Mouse (Mus musculus) right cerebral cortex, adult 18-20 months (tissue): Measurements from ENCODE around the gene Psmb3.
"Not testable (repeated sequence)": the region's sequence is repeated elsewhere in the genome, so short reads cannot be mapped to it uniquely, and the experiment has no call there.

Source experiments
- DNase-seq: peaks from one replicate; pipeline ENCODE4 v3.0.0; 2022; ENCODE audit warnings: mixed read lengths

Psmb3 gene

GRCm38 (mm10) chr11:97697199-97697890 is 5.9 kb upstream of the Psmb3 start:
- no peak for DNase-seq

- no peak for DNase-seq
Measured at GRCm38 (mm10) chr11:97697891-97698529, 5.2 kb upstream of the Psmb3 start.

DNA sequence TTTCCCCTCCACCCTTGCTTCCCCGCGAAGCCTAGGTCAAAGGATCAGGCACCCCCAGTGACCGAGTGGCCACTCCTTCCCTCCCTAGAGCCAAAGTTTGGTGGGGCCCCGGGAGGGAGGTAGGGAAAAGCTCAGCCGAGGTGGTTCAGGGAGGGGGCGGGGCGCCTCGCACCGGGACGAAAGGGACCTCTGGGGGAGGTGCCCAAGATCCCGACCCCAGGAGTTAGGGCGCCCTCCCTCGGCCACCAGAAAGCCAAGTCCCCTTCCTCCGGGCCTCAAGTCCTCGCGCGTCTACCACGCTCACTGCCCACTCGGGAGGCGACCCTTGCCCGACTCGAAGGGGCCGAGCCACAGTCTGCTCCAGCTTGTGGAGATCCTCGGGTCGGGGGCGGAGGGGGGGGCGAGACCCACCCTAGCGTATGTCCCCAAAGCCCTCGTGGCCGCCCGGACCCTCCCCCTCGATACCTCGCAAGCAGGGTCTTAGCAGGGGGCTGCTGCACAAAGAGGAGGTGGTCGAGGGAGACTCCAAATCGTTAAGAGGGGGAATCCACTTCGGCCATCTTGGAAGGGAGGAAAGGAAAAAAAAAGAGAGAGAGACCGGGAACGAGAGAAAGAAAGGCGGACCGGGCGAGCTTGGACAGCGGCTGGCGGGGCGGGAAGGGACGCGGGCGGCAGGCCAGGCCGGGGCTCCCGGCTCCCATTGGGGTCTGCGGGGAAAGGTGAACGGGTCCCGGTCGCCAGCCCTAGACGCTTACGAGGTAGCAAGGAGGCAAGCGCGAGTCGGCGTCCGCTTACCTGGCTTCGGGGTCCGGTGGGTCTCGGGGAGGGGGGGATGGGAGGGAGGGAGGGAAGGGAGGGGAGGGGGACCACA is 4.2 kb upstream of the Psmb3 start:
- peak; percentile 54 for DNase-seq

- DNase-seq = peak; percentile 83
Measured at GRCm38 (mm10) chr11:97699626-97700002, 3.6 kb upstream of the Psmb3 start.

GRCm38 (mm10) chr11:97700003-97700745 is 3.0 kb upstream of the Psmb3 start, which contains the start of gene Pcgf2:
Gene Pcgf2, minus strand, starts transcription at chr11:97700497.
- peak; percentile 75 for DNase-seq

DNA sequence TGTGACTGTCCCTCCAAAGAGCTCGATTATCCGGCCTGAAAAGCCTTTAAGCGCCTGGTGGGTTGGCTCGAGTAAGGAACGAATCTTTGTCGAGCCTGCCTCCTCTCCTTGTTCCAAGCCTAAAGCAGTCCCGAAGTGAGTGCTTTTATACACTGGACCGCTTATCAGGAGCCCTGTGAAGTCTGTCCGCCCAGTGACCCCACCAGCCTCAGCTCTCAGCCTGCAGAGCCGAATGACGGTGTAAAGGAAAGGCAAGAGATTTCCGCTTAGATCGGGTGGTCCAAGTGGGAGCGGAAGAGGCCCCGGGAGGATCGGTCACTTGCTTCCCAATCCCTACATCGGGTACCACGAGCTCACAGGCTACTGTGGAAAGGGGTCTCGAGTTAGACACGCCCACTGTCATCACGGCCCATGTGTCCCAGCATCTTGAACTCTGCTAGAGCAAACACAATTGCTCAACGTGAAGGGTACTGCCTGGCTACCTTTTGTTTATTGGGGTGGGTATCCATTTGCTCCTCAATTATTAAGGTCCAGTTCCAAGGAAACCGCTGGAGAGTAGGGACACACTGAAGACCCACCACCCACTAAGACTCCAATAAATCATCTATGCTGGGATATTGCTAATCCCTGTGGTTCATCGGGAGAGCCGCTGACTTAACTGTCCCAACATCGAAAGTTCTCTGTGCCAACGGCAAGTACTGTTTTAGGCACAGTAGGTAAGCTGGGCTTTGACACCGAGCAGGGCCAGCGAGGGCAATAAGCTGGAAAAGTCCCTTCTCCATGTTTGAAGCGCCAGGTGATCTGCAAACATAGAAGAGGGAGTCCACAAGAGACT is 2.2 kb upstream of the Psmb3 start:
- DNase-seq = no peak

DNA sequence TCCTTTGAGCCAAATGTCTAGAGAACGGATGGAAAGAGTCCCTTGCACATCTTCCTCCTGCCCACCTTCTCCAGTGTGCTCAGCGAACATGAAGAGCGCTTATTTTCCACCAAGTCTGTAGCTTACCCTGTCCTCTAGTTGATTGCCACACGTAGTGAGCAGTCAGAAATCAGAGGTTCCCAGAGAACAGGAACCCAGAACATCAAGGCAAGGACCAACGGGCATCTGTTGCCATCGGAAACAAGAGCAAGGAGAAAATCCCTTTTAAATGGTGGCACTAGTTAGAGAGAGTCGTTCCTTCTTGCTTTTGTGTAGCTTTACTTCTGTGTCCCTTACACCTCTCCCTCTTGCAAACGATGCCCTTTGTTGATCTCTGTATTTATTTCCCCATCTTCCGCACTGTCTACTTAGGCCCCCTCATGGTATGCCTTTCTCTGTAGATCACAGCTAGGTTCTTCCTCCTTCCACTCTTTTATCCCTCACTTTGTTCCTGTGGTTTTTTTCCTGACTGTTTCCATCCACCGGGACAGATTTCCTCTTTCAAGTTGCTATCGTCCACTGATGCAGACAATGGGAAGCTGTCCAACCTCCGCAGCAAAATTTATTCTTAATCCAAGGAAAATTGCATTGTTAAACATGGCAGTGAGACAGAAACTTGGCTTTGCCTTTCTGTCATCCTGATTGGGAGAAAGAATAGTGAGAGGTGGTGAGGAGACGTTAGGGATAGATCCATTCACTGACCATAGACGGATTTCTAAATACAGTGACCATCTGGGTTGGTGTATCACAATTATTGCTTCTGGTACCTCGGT is 1.4 kb upstream of the Psmb3 start:
- DNase-seq = no peak

- peak; percentile 83 for DNase-seq
Measured at GRCm38 (mm10) chr11:97702393-97702745, 830 bp upstream of the Psmb3 start.

- not testable (repeated sequence) for DNase-seq
Measured at GRCm38 (mm10) chr11:97710067-97710466, 6.9 kb downstream of the Psmb3 start.

DNA sequence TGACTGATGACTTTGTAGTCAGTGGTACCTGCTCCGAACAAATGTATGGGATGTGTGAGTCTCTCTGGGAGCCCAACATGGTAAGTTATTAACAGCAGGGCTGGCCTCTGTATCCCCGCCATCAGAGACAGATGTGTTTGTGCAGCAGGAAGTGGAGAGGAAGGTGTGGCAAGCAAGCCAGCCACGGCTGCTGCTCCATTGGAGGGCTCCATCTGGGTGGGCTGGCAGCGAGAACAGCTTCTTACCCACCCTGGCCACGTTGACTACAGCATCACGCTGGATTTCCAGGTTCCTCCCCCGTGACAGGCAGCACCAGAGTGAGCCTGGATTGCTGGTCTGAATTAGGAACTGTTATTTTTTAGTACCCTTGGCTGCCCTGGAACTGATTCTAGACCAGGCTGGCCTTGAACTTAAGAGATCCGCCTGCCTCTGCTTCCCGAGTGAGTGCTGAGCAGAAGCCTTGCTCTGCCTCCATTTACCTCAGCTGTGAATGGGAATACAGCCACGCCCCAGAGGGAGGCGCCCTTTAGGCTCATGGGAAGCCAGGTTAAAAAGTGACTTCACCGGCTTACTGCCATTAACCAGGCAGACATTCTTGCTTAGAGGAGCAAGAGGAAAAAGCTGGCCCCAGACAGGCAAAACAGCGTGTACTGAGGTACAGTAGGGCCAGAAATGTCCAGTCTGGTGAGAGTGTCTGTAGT is 8.2 kb downstream of the Psmb3 start:
- no peak for DNase-seq

DNA sequence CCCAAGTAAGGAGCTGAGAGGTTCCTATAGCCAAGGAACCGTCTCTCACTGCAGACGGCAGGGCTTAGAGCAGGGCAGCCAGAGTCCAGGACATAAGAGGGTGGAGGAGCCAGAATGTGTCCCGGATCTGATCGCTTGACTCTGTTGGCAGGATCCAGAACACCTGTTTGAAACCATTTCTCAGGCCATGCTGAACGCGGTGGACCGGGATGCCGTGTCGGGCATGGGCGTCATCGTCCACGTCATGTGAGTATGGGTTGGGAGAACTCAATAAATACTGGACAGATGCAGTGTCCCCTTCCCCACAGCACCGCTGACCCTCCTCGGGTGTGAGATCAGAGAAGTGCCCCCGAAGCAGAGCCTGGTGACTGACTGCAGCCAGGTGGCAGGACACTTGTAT is 9.1 kb downstream of the Psmb3 start:
- no peak for DNase-seq

- DNase-seq = no peak
Measured at GRCm38 (mm10) chr11:97713896-97714295, 10.7 kb downstream of the Psmb3 start.

- no peak for DNase-seq
Measured at GRCm38 (mm10) chr11:97714356-97714755, 11.2 kb downstream of the Psmb3 start.

- DNase-seq = no peak
Measured at GRCm38 (mm10) chr11:97714784-97715760, 11.9 kb downstream of the Psmb3 start.

GRCm38 (mm10) chr11:97716021-97716420 is 12.8 kb downstream of the Psmb3 start:
- no peak for DNase-seq

- DNase-seq = no peak
Measured at GRCm38 (mm10) chr11:97717369-97718280, 14.4 kb downstream of the Psmb3 start.

- DNase-seq = no peak
Measured at GRCm38 (mm10) chr11:97718281-97718860, 15.2 kb downstream of the Psmb3 start.

DNA sequence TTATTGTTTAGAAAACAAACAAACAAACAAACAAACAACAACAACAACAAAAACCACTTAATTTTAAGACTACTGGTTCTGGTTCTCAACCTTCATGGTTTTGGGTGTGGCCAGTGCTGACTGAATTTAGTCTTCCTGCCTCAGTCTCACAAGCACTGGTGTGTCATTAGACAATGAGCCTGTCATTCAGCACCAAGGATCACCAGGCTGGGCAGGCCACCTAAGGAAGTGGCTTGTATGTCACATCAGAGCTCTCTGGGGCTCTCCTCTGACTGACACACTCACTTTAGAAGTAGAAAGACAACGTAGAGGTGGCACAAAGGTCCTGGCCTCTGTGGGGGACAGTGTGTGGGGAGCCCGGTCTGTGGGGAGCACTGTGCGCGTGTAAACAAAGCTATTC is 15.8 kb downstream of the Psmb3 start:
- DNase-seq = no peak
